In the genomic region with DNA sequence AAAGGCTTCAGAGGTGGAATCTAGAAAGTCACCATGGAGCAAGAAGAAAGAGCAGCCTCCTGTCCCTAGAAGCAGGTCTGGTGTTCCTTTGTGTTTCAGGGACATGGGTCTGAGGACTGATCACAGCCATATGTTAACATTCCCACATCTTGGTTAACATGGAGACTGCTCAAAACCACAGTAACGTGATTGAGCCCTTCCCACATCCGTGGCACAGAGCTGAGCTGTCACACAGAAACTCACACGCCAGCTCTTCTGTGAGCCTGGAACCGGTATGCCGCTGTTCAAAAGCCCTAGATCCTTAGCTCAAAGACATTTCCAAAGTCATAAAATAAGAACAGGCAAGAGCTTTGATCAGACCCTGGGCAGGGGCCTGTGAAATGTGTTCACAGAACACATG, we compare ENCODE assay signal across 11 mouse cellular contexts. TPM values are rescaled to one million over a fixed set of nuclear protein-coding genes. Genes with fewer than 3 reads are reported as not detected.
"Had no signal": no experiment of that assay in that cellular context is flagged by ENCODE, and none has a peak within 500 bp of the region (broad histone marks: within the 10 kb centered on the region; RNA-seq: fewer than 3 reads in every experiment).

No protein-coding gene starts in this region.

- DNase-seq: liver; liver, embryonic 13.5 days had no signal

- H3K27me3 ChIP-seq: liver, embryonic 13.5 days; lung, embryonic 15.5 days; midbrain, embryonic 15.5 days had no signal

- H3K36me3 ChIP-seq: liver, embryonic 13.5 days; lung, embryonic 15.5 days; midbrain, embryonic 15.5 days had no signal

- ATAC-seq: midbrain, embryonic 15.5 days had no signal

- H3K4me3 ChIP-seq: liver, embryonic 13.5 days; lung, embryonic 15.5 days; megakaryocyte, embryonic 14.5 days; midbrain, embryonic 15.5 days had no signal

- H3K4me1 ChIP-seq: liver, embryonic 13.5 days; lung, embryonic 15.5 days; midbrain, embryonic 15.5 days had no signal

- H3K27ac ChIP-seq: kidney, postnatal 0 days; liver, embryonic 13.5 days; lung, embryonic 15.5 days; macrophage; midbrain, embryonic 15.5 days had no signal

RNA-seq across cellular contexts. Expression of a gene that starts 19.3 kb away (rescaled TPM):
- polyA plus RNA-seq: macrophage had no signal

RNA-seq across cellular contexts. Expression of a gene that starts 52.0 kb away (rescaled TPM):
- polyA plus RNA-seq: kidney, postnatal 0 days; liver, embryonic 13.5 days; liver, postnatal 0 days; lung, embryonic 15.5 days; macrophage; midbrain, embryonic 11.5 days; stomach, embryonic 14.5 days; thymus, postnatal 0 days had no signal
